Mouse (Mus musculus): ENCODE measurements at regions not wholly inside any gene's neighbourhood (a gene's known extent, or its start where the extent isn't known, plus 50 kb on each side); places are given as distances from the start of the nearest gene placed in this dataset.

DNA sequence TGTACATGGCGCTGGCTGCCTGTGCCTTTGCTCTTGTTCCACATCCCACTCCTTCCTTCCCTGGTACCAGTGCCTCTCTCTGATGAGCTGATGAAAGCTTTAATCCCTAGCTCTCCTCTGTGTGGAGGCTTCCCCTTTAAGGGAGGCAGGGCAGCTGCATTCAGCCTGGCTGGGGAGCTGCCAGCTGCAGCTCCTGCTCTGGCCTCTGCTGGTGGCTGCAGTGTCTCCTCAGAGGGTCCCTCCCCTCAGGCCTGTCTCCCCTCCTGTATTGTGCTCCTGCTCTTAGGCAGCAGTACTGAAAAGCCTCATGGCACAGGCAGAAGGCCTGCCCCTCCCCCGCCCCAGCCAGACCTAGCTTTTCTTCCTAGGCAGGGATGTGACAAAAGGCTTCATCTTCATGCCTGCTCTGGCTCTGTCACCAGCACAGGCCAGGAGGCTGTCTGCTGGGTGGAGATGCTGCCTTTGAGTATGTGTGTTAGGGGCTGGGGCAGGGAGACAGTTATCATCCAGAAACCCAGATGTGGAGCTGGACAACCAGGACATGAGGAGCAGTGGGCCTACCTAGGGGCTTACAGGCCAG lies 97.7 kb upstream of the Zcchc13 start:
- peak; percentile 35 for DNase-seq

GRCm38 (mm10) chrX:103533306-103533705 lies 97.1 kb upstream of the Zcchc13 start:
- DNase-seq = peak; percentile 53

- DNase-seq = no peak
These were observed 96.6 kb upstream of the Zcchc13 start for GRCm38 (mm10) chrX:103533831-103534230.

DNA sequence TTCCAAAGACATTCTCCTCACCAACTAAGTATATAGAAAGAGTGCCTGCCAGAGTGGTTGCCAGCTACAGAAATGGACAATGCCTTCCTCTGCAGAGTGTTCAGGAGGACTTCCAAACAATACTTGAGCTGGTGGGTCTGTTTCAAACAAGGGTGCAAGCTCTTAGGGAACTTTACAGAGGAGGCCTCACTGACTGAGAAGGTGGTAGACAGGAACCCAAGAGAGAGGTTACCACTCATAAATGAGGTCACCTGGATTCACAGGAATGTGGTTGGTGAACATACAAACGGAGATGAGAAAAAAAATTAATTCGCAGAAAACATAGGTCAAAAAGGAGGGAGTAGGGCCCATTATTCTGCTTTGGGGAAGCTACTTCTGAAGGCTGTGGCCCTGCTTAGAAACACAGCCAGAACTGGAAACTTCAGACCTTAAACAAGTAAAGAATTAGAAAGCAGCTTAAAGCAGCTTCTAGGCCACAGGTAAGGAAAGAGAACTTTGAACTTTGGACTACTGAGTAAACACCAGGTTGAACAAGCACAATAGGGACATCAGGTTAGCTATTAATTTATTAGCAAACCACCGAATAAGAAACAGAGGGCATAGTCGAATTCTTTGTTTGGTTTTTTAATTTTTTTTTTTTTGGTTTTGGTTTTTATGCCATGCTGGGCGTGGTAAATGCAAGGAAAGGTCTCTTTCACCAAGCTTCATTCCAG lies 83.7 kb upstream of the Zcchc13 start:
- no peak for DNase-seq

DNA sequence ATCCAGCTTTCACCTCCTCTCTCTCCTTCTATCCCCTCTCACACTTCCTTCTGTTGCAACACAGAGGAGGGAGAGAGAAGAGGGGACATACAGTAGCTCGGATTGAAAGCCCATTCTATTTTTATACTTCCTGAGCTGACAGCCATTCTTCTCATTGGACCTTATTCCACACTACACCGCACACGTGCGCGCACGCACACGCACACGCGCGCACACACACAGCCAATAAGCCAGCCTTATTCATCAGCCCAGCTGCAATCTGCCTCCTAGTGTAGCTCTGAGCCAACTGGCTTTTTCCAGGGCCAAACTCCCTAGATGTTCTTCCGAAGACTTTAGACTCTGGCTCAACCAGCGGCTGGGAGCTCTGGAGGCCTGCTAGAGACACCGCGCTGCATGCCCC lies 79.1 kb upstream of the Zcchc13 start:
- DNase-seq = no peak

DNA sequence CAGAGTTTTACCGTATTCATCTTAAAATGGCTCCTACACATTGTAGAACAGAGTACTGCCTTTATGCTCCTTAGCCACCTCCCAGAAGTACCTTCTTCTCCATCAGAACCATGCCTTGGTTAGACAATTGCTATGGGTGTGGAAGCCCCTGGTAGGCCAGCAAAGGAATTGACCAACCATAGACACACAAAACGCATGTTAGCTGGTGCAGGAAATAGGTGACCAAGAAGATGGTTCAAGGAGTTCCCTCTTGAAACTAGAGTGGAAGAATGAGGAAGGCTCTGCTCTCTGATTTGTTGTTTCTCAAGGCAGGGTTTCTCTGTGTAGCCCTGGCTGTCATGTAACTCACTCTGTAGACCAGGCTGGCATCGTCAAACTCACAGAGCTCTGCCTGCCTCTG lies 77.2 kb upstream of the Zcchc13 start:
- DNase-seq = no peak

DNA sequence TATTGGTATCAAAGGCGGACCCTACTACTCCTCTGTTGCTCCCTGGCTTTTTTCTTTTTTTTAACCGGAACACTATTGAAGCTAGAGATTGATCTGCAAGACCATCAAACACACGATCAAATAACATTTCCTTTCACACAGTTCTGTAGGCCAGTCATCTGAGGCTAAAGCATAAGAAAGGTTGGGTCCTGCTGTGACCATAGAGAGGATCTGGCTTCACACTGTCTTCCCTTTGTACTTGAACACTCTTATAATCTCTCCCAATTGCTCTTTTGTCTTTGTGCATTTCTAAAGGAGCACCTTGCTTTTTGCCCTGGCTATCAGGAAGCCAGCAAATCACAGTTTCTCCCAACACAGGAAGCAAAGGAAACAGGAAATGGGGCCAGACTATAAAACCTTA lies 76.8 kb upstream of the Zcchc13 start:
- DNase-seq = no peak

DNA sequence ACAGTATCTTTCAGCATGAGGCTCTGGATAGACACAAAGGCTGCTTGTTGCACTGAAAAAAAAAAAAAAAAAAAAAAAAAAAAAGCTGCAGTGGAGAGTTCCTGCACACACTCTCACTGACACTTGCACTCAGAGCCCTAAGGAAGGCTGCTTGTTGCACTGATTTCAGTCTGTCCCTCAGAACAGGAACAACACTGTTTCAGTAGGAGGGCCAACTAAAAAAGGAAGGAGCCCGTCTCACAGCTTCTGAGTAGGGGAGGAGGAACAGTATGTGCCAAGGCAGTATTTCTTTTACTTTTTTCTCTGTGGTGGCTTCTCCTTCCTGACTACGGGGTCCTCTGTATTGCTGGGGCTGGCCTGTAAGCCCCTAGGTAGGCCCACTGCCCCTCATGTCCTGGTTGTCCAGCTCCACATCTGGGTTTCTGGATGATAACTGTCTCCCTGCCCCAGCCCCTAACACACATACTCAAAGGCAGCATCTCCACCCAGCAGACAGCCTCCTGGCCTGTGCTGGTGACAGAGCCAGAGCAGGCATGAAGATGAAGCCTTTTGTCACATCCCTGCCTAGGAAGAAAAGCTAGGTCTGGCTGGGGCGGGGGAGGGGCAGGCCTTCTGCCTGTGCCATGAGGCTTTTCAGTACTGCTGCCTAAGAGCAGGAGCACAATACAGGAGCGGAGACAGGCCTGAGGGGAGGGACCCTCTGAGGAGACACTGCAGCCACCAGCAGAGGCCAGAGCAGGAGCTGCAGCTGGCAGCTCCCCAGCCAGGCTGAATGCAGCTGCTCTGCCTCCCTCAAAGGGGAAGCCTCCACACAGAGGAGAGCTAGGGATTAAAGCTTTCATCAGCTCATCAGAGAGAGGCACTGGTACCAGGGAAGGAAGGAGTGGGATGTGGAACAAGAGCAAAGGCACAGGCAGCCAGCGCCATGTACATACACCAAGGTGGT lies 75.1 kb upstream of the Zcchc13 start:
- DNase-seq = peak; percentile 11

- DNase-seq = no peak
These were observed 74.3 kb upstream of the Zcchc13 start for GRCm38 (mm10) chrX:103556046-103556445.

- DNase-seq = no peak
These were observed 73.5 kb upstream of the Zcchc13 start for GRCm38 (mm10) chrX:103556681-103557490.

DNA sequence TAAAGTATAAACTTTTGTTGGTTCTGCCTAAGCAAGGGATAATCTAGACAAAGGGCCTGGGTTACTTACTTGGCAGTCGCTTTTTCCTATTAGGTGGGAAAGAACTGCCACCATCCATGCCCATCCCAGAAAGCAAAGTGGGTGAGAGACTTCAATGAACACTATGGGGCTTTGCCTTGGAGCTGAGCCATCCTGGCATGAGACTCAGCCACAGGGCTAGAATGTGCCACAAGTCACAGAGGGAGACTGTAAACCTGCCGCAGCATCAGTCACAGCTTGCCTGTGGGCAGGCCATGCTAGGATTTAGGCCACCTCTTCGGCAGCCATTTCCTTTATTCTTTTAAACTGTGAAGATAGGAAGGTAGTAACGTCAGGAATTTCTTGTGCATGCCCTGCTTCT lies 72.9 kb upstream of the Zcchc13 start:
- DNase-seq = no peak

- peak; percentile 39 for DNase-seq
These were observed 66.7 kb upstream of the Zcchc13 start for GRCm38 (mm10) chrX:103563531-103564246.

DNA sequence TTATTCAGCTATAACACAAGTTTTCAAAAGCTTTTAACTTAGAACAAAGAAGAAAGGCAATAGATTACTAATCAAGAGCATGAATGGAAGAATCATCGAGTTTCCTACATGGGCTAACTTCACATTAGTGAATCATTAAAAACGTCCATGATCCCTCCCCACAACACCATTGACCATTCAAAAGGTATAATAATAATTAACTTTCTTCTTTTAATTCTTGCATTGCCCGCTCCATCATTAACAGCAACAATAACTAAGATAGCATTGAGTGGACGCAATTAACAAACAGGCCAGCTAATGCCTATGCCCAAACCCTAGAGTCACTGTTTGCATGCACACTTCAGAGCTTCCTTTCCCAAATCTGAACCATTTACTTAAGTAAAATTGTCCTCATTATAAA lies 57.0 kb upstream of the Zcchc13 start:
- DNase-seq = no peak

GRCm38 (mm10) chrX:103579484-103579883 lies 50.9 kb upstream of the Zcchc13 start:
- no peak for DNase-seq
